Mouse (Mus musculus) kidney, adult 9 months (tissue): ENCODE data around the gene Tbxas1.

Source experiments
- DNase-seq: peaks from one replicate; pipeline ENCODE4 v3.0.0; 2022

Gene Tbxas1

GRCm38 (mm10) chr6:39131480-39131879 is 256.3 kb downstream of the Tbxas1 start:
- no peak for DNase-seq

- DNase-seq = no peak
Observed at GRCm38 (mm10) chr6:39132556-39132955, 257.4 kb downstream of the Tbxas1 start.
